Mouse (Mus musculus) kidney, postnatal 0 days (tissue): ENCODE measurements around the gene Ttc41. TPM values are rescaled to one million over a fixed set of nuclear protein-coding genes. Genes with fewer than 3 reads are reported as not detected.

Experiments
- ATAC-seq: fragments of 200-750 bp; cut with Nextera tagmentation; replicated peaks from 2 replicates; pipeline ENCODE4 v1.8.0; 2017; ENCODE audit warnings: low read depth, moderate number of reproducible peaks, moderate TSS enrichment, moderate library complexity; ENCODE audit not compliant: low FRiP score
- DNase-seq: peaks from one replicate; pipeline ENCODE4 v3.0.0-alpha.2; 2016; ENCODE audit warnings: low spot score
- H3K27ac ChIP-seq: fragments of 300-500 bp; sonication (generic); 2 replicates; pipeline ENCODE4 v1.5.1; 2014; ENCODE audit warnings: mild to moderate bottlenecking
- H3K27me3 ChIP-seq: fragments of 300-500 bp; sonication (generic); 2 replicates; pipeline ENCODE4 v1.6.1; 2014; ENCODE audit warnings: low read length, mixed read lengths; ENCODE audit not compliant: insufficient read depth
- H3K36me3 ChIP-seq: fragments of 300-500 bp; sonication (generic); 2 replicates; pipeline ENCODE4 v1.6.1; 2014; ENCODE audit warnings: low read length, mixed read lengths; ENCODE audit not compliant: insufficient read depth
- H3K4me1 ChIP-seq: fragments of 300-500 bp; sonication (generic); replicated peaks from 2 replicates; pipeline ENCODE4 v1.6.1; 2014; ENCODE audit warnings: antibody characterized with exemption, low read length, mixed read lengths; ENCODE audit not compliant: insufficient read depth
- H3K4me2 ChIP-seq: fragments of 300-500 bp; sonication (generic); 2 replicates; pipeline ENCODE4 v1.6.1; 2014; ENCODE audit warnings: mild to moderate bottlenecking, low read length, moderate library complexity, mixed read lengths
- H3K4me3 ChIP-seq: fragments of 300-500 bp; sonication (generic); replicated peaks from 2 replicates; pipeline ENCODE4 v1.5.1; 2014; ENCODE audit warnings: low read depth, low read length
- H3K9ac ChIP-seq: fragments of 300-500 bp; sonication (generic); 2 replicates; pipeline ENCODE4 v1.6.1; 2014; ENCODE audit warnings: low read depth, low read length
- H3K9me3 ChIP-seq: fragments of 300-500 bp; sonication (generic); replicated peaks from 2 replicates; pipeline ENCODE4 v1.6.1; 2016; ENCODE audit warnings: low read length, inconsistent platforms, mixed read lengths
- CTCF ChIP-seq: IDR thresholded peaks from 2 replicates; pipeline ENCODE4 v1.5.1; 2016; ENCODE audit warnings: antibody characterized with exemption, low read depth, mild to moderate bottlenecking, moderate library complexity
- WGBS: fragments of 180-500 bp; shearing (Covaris S2); extraction: QIAGEN DNeasy Blood & Tissue Kit; methylation state at CpG from one replicate; pipeline ENCODE4 v1.1.7; 2014; 5-methylcytosine and 5-hydroxymethylcytosine counted together
- polyA plus RNA-seq: library from polyadenylated mRNA; unstranded; fragments of >200 nt; fragmentation: Nextera tagmentation; extraction: Ambion mirVana; gene quantifications from 2 replicates; pipeline ENCODE4 v1.2.1, GENCODE M21; 2015

The Ttc41 gene
- polyA plus RNA-seq, 1 experiment from 2014 or later, result 1.3 TPM

DNA sequence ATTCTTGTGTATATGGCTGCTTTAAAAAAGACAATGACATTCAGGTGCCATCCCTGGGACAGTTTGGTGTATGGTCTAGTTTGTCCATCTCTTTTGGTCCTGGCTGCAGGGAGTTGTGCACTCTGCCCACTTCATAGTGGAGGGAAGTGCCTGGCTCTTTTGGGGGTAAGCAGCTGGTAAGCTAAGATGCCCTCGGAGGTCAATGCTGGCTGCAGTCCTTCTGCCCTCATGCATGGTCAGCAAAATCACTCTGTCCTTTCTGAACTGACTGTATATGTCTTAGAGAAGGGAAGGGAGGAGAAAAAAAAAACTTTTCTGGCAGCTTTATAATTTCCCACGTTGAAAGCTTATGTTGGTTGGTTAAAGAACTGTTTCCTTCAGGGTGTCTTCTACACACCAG lies 79.8 kb downstream of the Ttc41 start:
- 56% methylated on average over 2 of the region's 2 CpGs for WGBS
- Histone ChIP-seq H3K27me3 (no peaks in the 10 kb centered on the region), H3K4me2 (no peak overlapping the region), H3K36me3 (no peaks in the 10 kb centered on the region), H3K9me3 (no peaks in the 10 kb centered on the region), H3K27ac (no peak overlapping the region), H3K4me3 (no peak overlapping the region), H3K9ac (no peak overlapping the region), H3K4me1 (no peaks in the 10 kb centered on the region)
- no peak for ATAC-seq
- no peak for DNase-seq
- TF ChIP-seq CTCF, result no peak

DNA sequence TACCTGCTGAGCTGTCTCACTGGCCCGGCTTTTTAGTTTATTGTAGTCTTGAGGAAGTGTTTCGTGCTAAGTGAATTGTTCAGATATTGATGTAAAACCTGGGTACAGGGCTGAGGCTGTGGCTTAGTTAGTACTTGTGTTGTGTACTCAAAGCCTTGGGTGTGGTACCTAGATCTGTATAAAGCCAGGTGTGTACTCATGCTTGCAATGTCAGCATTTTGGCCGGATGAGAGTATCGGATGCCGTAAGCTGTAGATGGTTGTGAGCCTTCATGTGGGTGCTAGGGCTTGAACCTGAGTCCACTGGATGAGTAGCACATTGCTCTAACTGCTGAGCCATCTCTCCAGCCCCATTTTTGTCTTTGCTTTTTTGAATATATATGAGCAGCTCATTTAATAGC lies 80.5 kb downstream of the Ttc41 start:
- Histone ChIP-seq H3K4me1 (no peaks in the 10 kb centered on the region), H3K9me3 (no peaks in the 10 kb centered on the region), H3K36me3 (no peaks in the 10 kb centered on the region), H3K27ac (no peak overlapping the region), H3K27me3 (no peaks in the 10 kb centered on the region), H3K4me3 (no peak overlapping the region), H3K4me2 (no peak overlapping the region), H3K9ac (no peak overlapping the region)
- 89% methylated on average over 5 of the region's 5 CpGs for WGBS
- DNase-seq (no peak), ATAC-seq (no peak)
- TF ChIP-seq CTCF, result no peak

DNA sequence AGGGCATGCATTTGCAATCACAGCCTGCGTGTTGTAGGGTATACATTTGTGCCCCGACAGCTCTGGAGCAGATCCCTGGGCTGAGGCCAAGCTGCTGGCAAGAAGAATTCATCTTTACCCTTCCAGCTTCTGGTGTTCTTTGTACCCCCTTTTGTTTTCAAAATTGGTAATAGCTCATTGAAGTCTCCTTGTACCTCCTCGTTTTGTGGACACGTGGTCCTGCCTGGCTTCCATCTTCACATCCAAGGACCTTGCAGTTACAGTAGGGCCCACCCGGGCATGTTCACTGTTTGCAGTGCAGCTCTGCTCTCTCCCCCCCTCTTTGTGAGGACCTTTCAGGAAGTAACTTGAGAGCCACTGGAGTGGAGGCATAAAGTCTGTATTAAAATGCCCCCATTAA lies 82.6 kb downstream of the Ttc41 start:
- Histone ChIP-seq H3K4me3 (no peak overlapping the region), H3K9me3 (no peaks in the 10 kb centered on the region), H3K4me2 (no peak overlapping the region), H3K4me1 (no peaks in the 10 kb centered on the region; the same call in 1 of the 2 replicates), H3K27ac (no peak overlapping the region), H3K36me3 (no peaks in the 10 kb centered on the region), H3K9ac (no peak overlapping the region), H3K27me3 (no peaks in the 10 kb centered on the region)
- TF ChIP-seq CTCF, result no peak
- no peak for ATAC-seq
- no peak for DNase-seq
- WGBS, result 50% methylated on average over 5 of the region's 5 CpGs

DNA sequence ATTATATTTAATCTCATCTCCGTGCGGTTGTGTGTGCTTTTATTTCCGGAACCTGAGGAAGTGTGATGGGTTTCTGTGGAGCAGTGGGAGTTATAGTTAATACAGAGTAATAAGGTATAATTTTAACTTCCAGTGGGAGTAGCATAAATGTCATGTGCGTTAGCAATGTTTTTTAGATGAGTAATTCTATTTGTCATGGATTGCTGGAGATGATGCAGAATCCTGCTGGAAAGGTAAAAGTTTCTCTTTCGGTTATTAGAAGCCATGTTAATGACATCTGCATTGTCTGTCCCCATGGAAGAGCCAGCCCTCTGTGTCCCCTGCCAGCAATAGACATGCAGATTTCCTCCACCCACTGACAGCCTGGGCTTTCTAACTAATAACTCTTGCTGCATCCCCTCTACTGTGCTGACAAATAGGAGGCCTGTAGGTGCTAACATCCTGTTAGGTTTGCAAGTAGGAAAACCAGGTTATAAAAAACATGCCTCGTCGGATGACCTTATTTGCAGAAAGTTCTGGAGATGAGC lies 83.6 kb downstream of the Ttc41 start:
- DNase-seq, result no peak
- TF ChIP-seq CTCF, result no peak

DNA sequence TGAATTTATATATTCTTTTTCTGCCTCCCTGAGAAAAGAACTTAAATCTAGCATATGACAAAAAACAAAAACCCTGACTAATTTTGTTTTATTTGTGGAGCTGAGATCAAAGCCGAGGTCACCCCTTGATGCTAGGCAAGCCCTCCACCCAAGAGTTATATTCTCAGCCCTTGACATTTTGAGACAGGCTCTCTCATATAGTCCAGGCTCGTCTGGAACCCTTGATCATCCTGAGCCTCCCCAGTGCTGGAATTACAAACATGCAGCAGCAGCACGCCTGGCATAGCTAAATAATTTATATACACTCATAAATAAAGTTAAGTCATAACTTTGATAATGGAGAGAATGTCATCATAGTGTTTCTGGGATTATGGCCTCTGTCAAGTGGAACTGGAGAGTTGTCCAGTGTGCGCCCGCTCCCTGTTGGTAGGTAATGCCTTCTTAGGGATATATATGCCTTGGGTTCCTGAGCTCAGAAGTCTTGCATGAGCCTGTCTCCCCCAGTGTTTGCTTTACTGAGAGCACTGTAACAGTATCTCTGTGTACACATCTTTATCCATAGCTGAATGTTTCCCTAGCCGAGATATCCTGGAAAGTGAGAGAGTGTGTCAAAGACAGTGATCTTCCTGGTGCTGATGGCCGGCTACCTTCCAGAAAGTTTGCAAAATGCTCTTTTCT lies 86.0 kb downstream of the Ttc41 start:
- Histone ChIP-seq H3K9ac (no peak overlapping the region), H3K27ac (no peak overlapping the region), H3K4me1 (peaks cover 6% of the 10 kb centered on the region; the same call in 1 of the 2 replicates), H3K27me3 (no peaks in the 10 kb centered on the region), H3K4me2 (no peak overlapping the region), H3K9me3 (no peaks in the 10 kb centered on the region), H3K36me3 (no peaks in the 10 kb centered on the region), H3K4me3 (no peak overlapping the region)
- ATAC-seq (no peak), DNase-seq (no peak)
- WGBS, result 59% methylated on average over 7 of the region's 7 CpGs
- TF ChIP-seq CTCF, result no peak

More for the DNA sequence above, 83.6 kb downstream of the Ttc41 start:
- no peak overlapping the region for H3K4me3 ChIP-seq
- H3K36me3 ChIP-seq, result no peaks in the 10 kb centered on the region
- H3K4me2 ChIP-seq, result no peak overlapping the region
- no peak for ATAC-seq
- H3K9me3 ChIP-seq, result no peaks in the 10 kb centered on the region
- peaks cover 6% of the 10 kb centered on the region; the same call in 1 of the 2 replicates for H3K4me1 ChIP-seq
- WGBS, result 77% methylated on average over 7 of the region's 7 CpGs
- H3K27ac ChIP-seq, result no peak overlapping the region
- H3K27me3 ChIP-seq, result no peaks in the 10 kb centered on the region
- H3K9ac ChIP-seq, result no peak overlapping the region

DNA sequence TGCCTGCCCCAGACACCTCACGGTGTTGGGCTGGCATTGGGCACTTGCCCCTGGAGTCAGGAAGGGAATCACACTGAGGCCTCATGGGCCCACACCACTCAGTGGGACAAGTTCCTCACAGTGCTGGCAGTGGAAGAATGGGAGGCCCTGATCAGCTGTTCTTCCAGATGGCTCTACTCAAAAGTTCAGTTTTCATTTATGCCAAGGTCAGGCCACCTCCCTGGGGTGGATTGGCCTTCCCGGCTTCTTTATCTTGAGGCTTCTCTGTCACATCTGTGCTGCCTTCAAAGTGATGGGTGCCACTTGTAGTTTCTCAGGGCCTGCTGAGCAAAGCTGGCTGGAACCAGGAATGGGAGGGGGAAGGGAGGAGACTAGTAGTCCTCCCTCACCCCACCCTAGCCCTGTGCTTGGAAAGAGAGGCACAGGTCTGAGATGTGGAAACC lies 87.9 kb downstream of the Ttc41 start:
- Histone ChIP-seq H3K4me3 (no peak overlapping the region), H3K4me2 (no peak overlapping the region), H3K27ac (no peak overlapping the region), H3K9ac (no peak overlapping the region), H3K9me3 (no peaks in the 10 kb centered on the region), H3K4me1 (peaks cover 6% of the 10 kb centered on the region; the same call in 1 of the 2 replicates), H3K27me3 (no peaks in the 10 kb centered on the region), H3K36me3 (no peaks in the 10 kb centered on the region)
- 51% methylated on average over 2 of the region's 2 CpGs for WGBS
- no peak; the same call in 1 of the 2 replicates for ATAC-seq
- TF ChIP-seq CTCF, result no peak
- no peak for DNase-seq
